Mouse (Mus musculus) thymus, postnatal 10 days (tissue): ENCODE data around the gene Ndufa9.

Experiments used
- DNase-seq, 2 experiments: peaks; one replicate each; pipeline ENCODE4 v3.0.0; 2021; ENCODE audit warnings: low spot score in 2 of 2

Gene Ndufa9

DNA sequence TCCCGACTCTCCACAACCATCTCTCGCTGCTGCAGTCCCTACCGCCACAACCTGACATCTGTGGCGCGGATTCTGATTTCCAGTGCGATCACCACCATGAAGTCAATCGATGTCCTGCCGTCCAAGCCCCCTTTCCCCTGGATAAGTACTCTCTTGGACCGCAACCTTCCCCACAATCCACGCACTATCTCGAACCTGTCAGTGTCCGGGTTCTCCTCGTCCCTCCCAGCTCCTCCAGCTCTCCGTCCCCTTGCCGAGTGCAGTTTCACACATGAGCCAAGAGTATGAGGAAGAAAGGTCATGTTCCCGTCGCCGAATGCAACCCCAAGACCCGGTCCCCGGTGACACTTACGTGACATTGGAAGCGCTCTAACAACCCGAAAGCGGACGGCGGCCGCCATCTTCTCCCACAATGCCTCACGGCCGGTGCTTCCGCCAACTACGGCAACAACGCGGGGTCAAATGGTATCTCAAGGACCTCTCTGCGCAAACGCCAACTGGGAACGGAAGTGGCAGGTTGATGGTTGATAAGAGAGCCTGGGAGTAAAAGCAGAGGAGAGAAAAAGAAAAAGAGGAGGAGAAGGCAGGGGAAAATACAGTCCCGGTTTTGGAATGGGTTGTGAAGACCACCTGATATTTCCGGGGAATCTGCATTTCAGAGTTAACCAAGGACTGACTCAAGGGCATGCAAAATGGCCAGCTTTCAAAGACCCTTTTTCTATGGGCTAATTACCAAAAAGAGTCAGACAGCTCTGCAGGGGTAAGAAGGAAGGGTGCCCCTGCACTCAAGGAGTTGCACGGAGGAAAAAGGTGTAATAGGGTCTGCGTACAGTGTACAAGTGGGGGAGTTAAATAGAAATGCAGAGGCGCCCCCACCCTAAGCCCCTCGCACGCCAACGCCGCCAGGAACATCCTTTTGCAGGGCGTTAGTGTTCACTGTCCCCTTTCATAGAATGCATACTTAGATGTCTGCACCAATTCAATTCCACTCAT, at the start of gene Ndufa9:
TSS of gene Ndufa9 (minus strand) at position 425 of the 993 bp plus-strand sequence.
- DNase-seq: peak; percentile 90

DNA sequence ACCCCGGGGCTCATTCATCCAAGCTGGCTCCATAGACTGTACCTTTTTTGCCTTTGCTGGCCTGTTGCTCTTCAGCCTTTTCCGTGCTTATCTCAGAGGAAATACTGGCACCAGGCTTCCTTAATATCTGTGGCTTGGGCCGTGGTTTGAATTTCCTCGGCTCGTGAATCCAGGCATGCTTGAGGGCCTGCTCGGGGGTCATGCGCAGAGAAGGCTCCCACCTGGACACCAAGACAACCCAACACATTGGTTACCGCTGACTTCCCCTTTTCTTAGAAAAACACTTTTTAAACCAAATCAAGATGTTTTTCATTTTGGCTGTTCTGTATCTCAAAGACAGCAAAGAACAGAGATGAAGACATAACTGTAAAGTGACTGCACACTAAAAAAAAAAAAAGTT, 28.2 kb upstream of the Ndufa9 start:
- no peak for DNase-seq

DNA sequence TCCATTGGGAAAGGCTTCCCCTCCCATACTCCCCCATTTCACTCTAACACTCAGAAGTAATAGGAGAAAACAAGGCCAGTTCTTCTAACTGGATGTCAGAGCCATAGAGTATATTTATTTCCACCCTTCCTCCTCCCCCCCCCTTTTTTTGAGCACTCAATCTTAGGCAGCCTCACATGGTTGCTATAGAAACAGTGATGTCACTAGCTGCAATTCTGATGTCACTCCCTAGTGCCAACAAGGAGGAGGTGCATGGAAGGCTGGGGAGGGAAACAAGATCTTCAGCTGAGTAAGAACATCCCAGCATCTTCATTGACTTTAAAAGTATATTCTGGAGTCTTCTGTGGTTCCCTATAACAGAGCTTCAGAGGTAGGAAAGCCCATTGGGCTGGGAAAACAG, 3.9 kb upstream of the Ndufa9 start, which contains the start of gene Akap3:
TSS of gene Akap3 (plus strand) at position 218 of the 400 bp plus-strand sequence.
- DNase-seq: no peak

DNA sequence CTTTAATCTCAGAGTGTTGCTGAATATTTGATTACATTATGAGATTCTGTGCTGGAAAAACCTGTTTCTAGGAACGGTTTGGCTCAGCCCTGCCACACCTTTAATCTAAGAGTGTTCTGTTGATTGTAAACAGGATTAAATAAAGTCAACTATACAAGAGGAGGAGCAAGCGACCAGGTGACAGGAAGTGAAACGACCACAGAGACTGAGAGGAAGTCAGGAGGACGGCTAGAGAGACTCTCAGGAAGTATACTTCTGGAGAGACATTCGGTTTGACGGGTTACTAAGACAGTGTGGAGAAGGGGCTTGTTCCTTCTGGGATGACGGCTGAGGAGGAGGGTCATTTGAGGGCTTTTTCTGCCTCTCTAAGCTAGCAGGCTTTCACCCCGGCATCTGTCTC, 12.3 kb downstream of the Ndufa9 start:
- no peak for DNase-seq

- no peak for DNase-seq
Observed at GRCm38 (mm10) chr6:126823087-126823486, 25.8 kb downstream of the Ndufa9 start.

- no peak for DNase-seq
Observed at GRCm38 (mm10) chr6:126816338-126816737, 32.6 kb downstream of the Ndufa9 start.

DNA sequence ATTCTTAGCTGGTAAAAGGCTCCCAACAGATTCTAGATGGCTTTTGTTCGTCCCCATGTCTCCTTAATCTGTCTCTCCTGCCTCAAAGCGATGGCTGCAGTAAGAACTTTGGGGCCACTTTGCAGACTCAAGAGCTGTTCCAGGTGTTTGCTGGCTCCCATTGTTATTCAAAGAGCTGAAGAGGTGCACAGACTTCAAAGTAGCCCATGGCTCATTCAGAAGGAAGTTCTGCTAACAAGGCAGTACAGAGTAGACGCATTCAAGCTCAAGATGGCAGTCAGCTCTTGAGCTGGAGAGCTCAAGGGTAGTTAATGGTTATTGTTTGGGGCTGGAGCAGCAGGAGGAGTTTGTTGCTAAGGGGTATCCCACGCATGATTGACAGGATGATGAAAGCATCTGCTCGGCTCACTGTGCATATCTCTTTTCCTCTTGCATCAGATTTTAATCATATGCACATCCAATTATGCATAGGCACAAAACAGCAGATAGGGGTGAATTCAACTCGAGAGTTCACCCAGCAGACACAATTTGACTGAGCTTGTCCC, 33.7 kb downstream of the Ndufa9 start:
- no peak for DNase-seq

DNA sequence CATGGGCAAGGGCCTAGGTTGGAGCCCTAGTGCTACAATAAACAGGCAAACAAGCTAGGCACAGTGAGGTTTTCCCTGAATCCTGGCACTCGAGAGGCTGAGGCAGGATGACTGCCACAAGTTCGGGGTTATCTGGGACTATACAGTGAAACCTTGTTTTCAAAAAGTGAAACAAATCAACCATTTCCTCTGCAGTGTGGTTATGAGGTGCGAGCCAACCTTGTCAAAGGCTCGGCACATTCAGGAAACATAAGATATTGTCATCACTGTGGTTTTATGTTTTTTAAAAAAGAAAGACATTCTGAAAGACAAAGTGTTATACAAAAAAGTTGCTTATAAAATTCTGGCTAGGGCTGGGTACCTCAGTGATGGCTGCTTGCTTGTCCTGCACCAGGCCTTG, 37.5 kb downstream of the Ndufa9 start:
- no peak for DNase-seq

DNA sequence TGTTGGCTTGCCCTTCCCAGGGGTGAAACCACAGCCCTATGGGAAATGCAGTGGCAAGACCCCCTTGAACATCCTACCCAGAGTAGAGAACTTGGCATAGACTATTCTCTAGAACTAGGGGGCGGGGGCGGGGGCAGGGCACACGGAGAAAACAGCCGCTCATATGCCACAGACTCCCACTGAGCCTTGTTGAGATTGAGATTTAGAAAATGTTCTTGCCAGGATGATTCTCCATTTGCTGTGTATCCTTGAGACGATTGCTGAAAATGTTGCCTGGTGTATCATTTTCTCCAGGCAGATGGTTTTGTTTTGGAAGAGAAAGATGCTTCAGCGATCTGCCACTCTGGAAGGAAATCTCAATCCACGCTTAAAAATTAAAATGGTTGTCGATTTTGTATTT, 40.4 kb downstream of the Ndufa9 start:
- DNase-seq: no peak

GRCm38 (mm10) chr6:126808134-126808533, 40.8 kb downstream of the Ndufa9 start:
- no peak for DNase-seq

GRCm38 (mm10) chr6:126806783-126807182, 42.2 kb downstream of the Ndufa9 start:
- DNase-seq: peak in 1 of 2 experiments; percentile 18

- DNase-seq: no peak
Observed at GRCm38 (mm10) chr6:126802946-126803345, 46.0 kb downstream of the Ndufa9 start.

GRCm38 (mm10) chr6:126794751-126795150, 54.2 kb downstream of the Ndufa9 start:
- no peak for DNase-seq

DNA sequence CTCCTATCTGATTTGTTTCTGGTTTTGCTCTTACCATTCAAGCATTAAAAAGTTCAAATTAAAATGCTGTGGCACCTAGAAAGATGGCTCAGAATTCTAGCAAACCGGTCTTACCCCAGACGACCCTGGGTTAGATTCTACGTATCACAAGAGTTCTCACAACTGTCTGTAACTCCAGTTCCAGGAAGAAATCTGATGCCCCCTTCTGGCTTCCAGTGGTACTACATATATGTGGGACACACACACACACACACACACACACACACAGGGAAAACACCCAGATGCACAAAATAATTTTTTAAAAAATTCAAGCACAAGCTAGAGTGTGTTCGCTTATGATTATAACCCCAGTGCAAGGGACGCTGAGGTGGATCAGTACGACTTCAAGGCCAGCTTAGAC, 55.2 kb downstream of the Ndufa9 start:
- no peak for DNase-seq

- DNase-seq: peak in 1 of 2 experiments; percentile 22
Observed at GRCm38 (mm10) chr6:126791964-126792363, 57.0 kb downstream of the Ndufa9 start.

- no peak for DNase-seq
Observed at GRCm38 (mm10) chr6:126791488-126791887, 57.4 kb downstream of the Ndufa9 start.

- no peak for DNase-seq
Observed at GRCm38 (mm10) chr6:126788863-126789262, 60.1 kb downstream of the Ndufa9 start.

DNA sequence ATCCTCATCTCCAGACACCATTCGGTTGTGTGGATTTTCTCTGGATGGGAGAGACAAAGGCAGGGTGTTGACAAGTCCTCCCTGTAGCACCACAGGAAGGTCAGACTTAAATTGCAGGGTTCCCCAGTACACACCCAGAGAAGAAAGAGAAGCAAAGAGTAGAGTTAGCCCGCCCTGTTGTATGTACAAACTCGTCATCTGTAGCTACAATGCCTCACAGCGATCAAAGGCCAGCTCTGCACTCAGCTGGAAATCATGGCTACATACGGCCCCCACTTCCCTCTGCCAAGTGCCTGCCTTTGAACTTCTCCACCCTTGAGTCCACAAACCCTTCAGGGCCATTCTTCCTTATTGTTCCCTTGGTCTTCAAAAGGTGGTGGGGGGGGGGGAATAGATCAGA, 64.7 kb downstream of the Ndufa9 start:
- no peak for DNase-seq

GRCm38 (mm10) chr6:126783651-126784066, 65.3 kb downstream of the Ndufa9 start:
- no peak for DNase-seq

- no peak for DNase-seq
Observed at GRCm38 (mm10) chr6:126783056-126783455, 65.9 kb downstream of the Ndufa9 start.

GRCm38 (mm10) chr6:126777889-126778288, 71.0 kb downstream of the Ndufa9 start:
- no peak for DNase-seq

- no peak for DNase-seq
Observed at GRCm38 (mm10) chr6:126773873-126774272, 75.1 kb downstream of the Ndufa9 start.

DNA sequence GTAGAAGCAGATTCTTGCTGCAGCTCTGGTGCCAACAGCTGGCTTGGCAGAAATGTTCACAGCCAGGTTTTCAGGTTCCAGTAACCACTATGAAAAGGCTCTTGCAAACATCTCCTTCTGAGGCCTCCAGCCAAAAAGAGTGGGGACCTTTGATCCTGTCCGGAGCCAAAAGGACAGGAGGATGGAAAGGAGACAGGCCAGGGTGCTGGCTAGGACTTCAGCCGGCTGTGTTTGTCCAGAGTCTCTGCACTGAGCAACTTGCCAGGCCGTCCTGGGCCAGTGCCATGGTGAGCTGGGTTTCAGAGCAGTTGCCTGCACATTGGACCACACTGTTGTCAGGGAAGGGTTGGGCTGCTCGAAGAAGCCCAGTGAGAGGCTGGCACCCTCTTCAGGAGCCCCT, 76.6 kb downstream of the Ndufa9 start:
- no peak for DNase-seq
